In genomic region chr11:3289803-3290639, GRCm38 (mm10) we compare ENCODE assay signal across 8 mouse cellular contexts. TPM values are rescaled to one million over a fixed set of nuclear protein-coding genes. Genes with fewer than 3 reads are reported as not detected.
DNase-seq lines count a peak whose midpoint lies in the region; ATAC-seq lines count a peak whose summit lies in the region.

No protein-coding gene starts in this region.

- peak overlapping the region; percentile 100 for H3K27ac ChIP-seq in embryonic facial prominence, embryonic 13.5 days
- peak overlapping the region; percentile 100 for H3K27ac ChIP-seq in heart, embryonic 11.5 days (ENCODE audit: low read depth, low read length)
- peak overlapping the region; percentile 100 for H3K27ac ChIP-seq in kidney, embryonic 15.5 days
- H3K27ac ChIP-seq in liver, embryonic 12.5 days, result peak overlapping the region; percentile 95

- ATAC-seq in embryonic facial prominence, embryonic 13.5 days (ENCODE audit: insufficient number of reproducible peaks, insufficient read depth, low FRiP score, low TSS enrichment, low read depth), result peak; percentile 60
- peak; percentile 44 for ATAC-seq in heart, embryonic 11.5 days (replicated peaks; ENCODE audit: insufficient number of reproducible peaks, low FRiP score, low TSS enrichment)
- ATAC-seq in kidney, embryonic 15.5 days (replicated peaks; ENCODE audit: low FRiP score), result peak; percentile 24
- ATAC-seq in liver, embryonic 12.5 days, result peak; percentile 48

- under 1% methylated on average over 89 of the region's 92 CpGs for WGBS in embryonic facial prominence, embryonic 13.5 days
- WGBS in heart, embryonic 11.5 days (ENCODE audit: insufficient replicate concordance), result under 1% methylated on average over 91 of the region's 92 CpGs
- under 1% methylated on average over 89 of the region's 92 CpGs for WGBS in kidney, embryonic 15.5 days
- under 1% methylated on average over 90 of the region's 92 CpGs for WGBS in liver, embryonic 12.5 days (ENCODE audit: insufficient replicate concordance)

- peaks cover 37% of the 10 kb centered on the region for H3K4me1 ChIP-seq in embryonic facial prominence, embryonic 13.5 days
- H3K4me1 ChIP-seq in heart, embryonic 11.5 days (ENCODE audit: control insufficient read depth, insufficient read depth, low read length), result peaks cover 34% of the 10 kb centered on the region
- H3K4me1 ChIP-seq in kidney, embryonic 15.5 days, result peaks cover 49% of the 10 kb centered on the region
- H3K4me1 ChIP-seq in liver, embryonic 12.5 days, result peaks cover 74% of the 10 kb centered on the region

- H3K27me3 ChIP-seq in embryonic facial prominence, embryonic 13.5 days, result no peaks in the 10 kb centered on the region
- no peaks in the 10 kb centered on the region for H3K27me3 ChIP-seq in heart, embryonic 11.5 days (ENCODE audit: control insufficient read depth, insufficient read depth, low read length)
- H3K27me3 ChIP-seq in kidney, embryonic 15.5 days, result no peaks in the 10 kb centered on the region
- H3K27me3 ChIP-seq in liver, embryonic 12.5 days (replicated peaks), result 0 out of 2 replicates have a peak, but pooled peaks cover 4% of the 10 kb centered on the region
- H3K27me3 ChIP-seq in splenic B cell, adult 2 months (ENCODE audit: control insufficient read depth, insufficient read depth, low read length, poor library complexity, severe bottlenecking), result no peaks in the 10 kb centered on the region

- peaks cover 26% of the 10 kb centered on the region for H3K36me3 ChIP-seq in embryonic facial prominence, embryonic 13.5 days
- H3K36me3 ChIP-seq in heart, embryonic 11.5 days (ENCODE audit: control insufficient read depth, insufficient read depth, low read length), result peaks cover 14% of the 10 kb centered on the region
- peaks cover 19% of the 10 kb centered on the region for H3K36me3 ChIP-seq in kidney, embryonic 15.5 days
- H3K36me3 ChIP-seq in liver, embryonic 12.5 days, result peaks cover 29% of the 10 kb centered on the region
- peaks cover 2% of the 10 kb centered on the region; the same call in 1 of the 2 replicates for H3K36me3 ChIP-seq in splenic B cell, adult 2 months (ENCODE audit: control insufficient read depth, insufficient read depth, low read length, poor library complexity, severe bottlenecking)

- peak overlapping the region; percentile 99 for H3K4me2 ChIP-seq in embryonic facial prominence, embryonic 13.5 days
- H3K4me2 ChIP-seq in heart, embryonic 11.5 days, result peak overlapping the region; percentile 100
- H3K4me2 ChIP-seq in kidney, embryonic 15.5 days, result peak overlapping the region; percentile 86
- H3K4me2 ChIP-seq in liver, embryonic 12.5 days, result peak overlapping the region; percentile 100

- H3K4me3 ChIP-seq in embryonic facial prominence, embryonic 13.5 days, result peak overlapping the region; percentile 79
- peak overlapping the region; percentile 73 for H3K4me3 ChIP-seq in heart, embryonic 11.5 days (ENCODE audit: low read depth, low read length)
- peak overlapping the region; percentile 85 for H3K4me3 ChIP-seq in kidney, embryonic 15.5 days (replicated peaks)
- peak overlapping the region; percentile 87 for H3K4me3 ChIP-seq in liver, embryonic 12.5 days

- no peaks in the 10 kb centered on the region for H3K9me3 ChIP-seq in embryonic facial prominence, embryonic 13.5 days
- H3K9me3 ChIP-seq in heart, embryonic 11.5 days (replicated peaks; ENCODE audit: control insufficient read depth, low read length), result no peaks in the 10 kb centered on the region
- no peaks in the 10 kb centered on the region for H3K9me3 ChIP-seq in kidney, embryonic 15.5 days (replicated peaks)
- H3K9me3 ChIP-seq in liver, embryonic 12.5 days (replicated peaks), result no peaks in the 10 kb centered on the region

- DNase-seq in B cell, adult 2 months, result peak; percentile 84 to 87
- peak; percentile 68 to 74 for DNase-seq in adrenal gland, postnatal 4 days (ENCODE audit: low spot score in 2 of 2)
- peak; percentile 91 for DNase-seq in naive thymus-derived CD4-positive, alpha-beta T cell, adult 2 months (ENCODE audit: low read depth)
- peak; percentile 84 for DNase-seq in splenic B cell, adult 2 months (ENCODE audit: low read depth, low spot score)

- peak overlapping the region; percentile 99 for H3K9ac ChIP-seq in embryonic facial prominence, embryonic 13.5 days
- peak overlapping the region; percentile 99 for H3K9ac ChIP-seq in heart, embryonic 11.5 days (ENCODE audit: low read depth, low read length)
- H3K9ac ChIP-seq in kidney, embryonic 15.5 days, result peak overlapping the region; percentile 99
- H3K9ac ChIP-seq in liver, embryonic 12.5 days, result peak overlapping the region; percentile 92

RNA-seq across cellular contexts. Expression of gene Patz1, which starts 1.3 kb away (rescaled TPM):
- 10 to 100 TPM; 67.7 to 72.5 TPM for total RNA-seq in adrenal gland, postnatal 4 days (2021)
- 52.0 and 52.7 TPM in 2 replicates for polyA plus RNA-seq in embryonic facial prominence, embryonic 13.5 days (2015; fragmentation: Nextera tagmentation; extraction: Ambion mirVana)
- polyA plus RNA-seq in heart, embryonic 11.5 days (2014; fragmentation: Nextera tagmentation; extraction: Ambion mirVana), result 26.6 and 28.6 TPM in 2 replicates
- 57.3 and 60.4 TPM in 2 replicates for polyA plus RNA-seq in kidney, embryonic 15.5 days (2015; fragmentation: Nextera tagmentation; extraction: Ambion mirVana)
- polyA plus RNA-seq in liver, embryonic 12.5 days (2016; fragmentation: Nextera tagmentation; extraction: Ambion mirVana), result 29.0 and 30.5 TPM in 2 replicates

RNA-seq across cellular contexts. Expression of gene Drg1, which starts 23.8 kb away (rescaled TPM):
- total RNA-seq in adrenal gland, postnatal 4 days (2021), result 100 to 1,000 TPM; 116 to 117 TPM
- 214 and 250 TPM in 2 replicates for polyA plus RNA-seq in embryonic facial prominence, embryonic 13.5 days (2015; fragmentation: Nextera tagmentation; extraction: Ambion mirVana)
- 182 and 194 TPM in 2 replicates for polyA plus RNA-seq in heart, embryonic 11.5 days (2014; fragmentation: Nextera tagmentation; extraction: Ambion mirVana)
- polyA plus RNA-seq in kidney, embryonic 15.5 days (2015; fragmentation: Nextera tagmentation; extraction: Ambion mirVana), result 223 and 224 TPM in 2 replicates
- 167 and 169 TPM in 2 replicates for polyA plus RNA-seq in liver, embryonic 12.5 days (2016; fragmentation: Nextera tagmentation; extraction: Ambion mirVana)

RNA-seq across cellular contexts. Expression of gene Pik3ip1, which starts 40.2 kb away (rescaled TPM):
- total RNA-seq in adrenal gland, postnatal 4 days (2021), result 10 to 100 TPM; 31.9 to 32.2 TPM
- 12.8 and 14.6 TPM in 2 replicates for polyA plus RNA-seq in embryonic facial prominence, embryonic 13.5 days (2015; fragmentation: Nextera tagmentation; extraction: Ambion mirVana)
- polyA plus RNA-seq in heart, embryonic 11.5 days (2014; fragmentation: Nextera tagmentation; extraction: Ambion mirVana), result 12.2 and 14.2 TPM in 2 replicates
- 11.4 and 13.2 TPM in 2 replicates for polyA plus RNA-seq in kidney, embryonic 15.5 days (2015; fragmentation: Nextera tagmentation; extraction: Ambion mirVana)
- 1.8 and 2.1 TPM in 2 replicates for polyA plus RNA-seq in liver, embryonic 12.5 days (2016; fragmentation: Nextera tagmentation; extraction: Ambion mirVana)

Comparison
In these comparisons a context has a peak if more than half of its experiments do, and no peak if none do; other contexts are left out.
1. Peak in every context shown above with its lines: DNase-seq, ATAC-seq, H3K4me3 ChIP-seq and H3K27ac ChIP-seq.